Mouse (Mus musculus): ENCODE measurements around the gene Rad51b.

Rad51b gene

GRCm38 (mm10) chr12:79613846-79614582 lies 316.9 kb downstream of the Rad51b start:
- DNase-seq (ENCODE audit: low read depth, low spot score), result no peak

DNA sequence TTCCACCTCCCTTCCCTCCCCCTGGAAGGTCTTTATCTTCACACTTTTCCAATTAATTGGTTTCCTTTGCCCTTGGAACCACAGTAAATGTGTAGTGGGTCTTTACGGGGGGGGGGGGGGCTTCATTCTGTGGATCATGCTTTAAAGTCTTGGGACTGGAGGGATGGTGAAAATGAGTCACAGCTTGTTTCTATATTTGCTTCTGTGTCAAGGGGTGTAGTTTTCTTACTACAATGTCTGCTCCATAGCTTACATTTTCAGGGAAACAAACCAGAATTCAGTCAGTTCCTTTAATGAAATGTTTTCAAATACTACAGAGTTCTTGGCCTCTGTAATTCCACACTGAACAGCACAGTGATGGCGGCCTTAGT lies 317.5 kb downstream of the Rad51b start:
- no peak for DNase-seq (ENCODE audit: low read depth, low spot score)

- DNase-seq (ENCODE audit: low read depth, low spot score), result no peak
These were observed 318.7 kb downstream of the Rad51b start for GRCm38 (mm10) chr12:79615717-79616316.

- DNase-seq (ENCODE audit: low read depth, low spot score), result no peak
These were observed 321.9 kb downstream of the Rad51b start for GRCm38 (mm10) chr12:79619009-79619408.

DNA sequence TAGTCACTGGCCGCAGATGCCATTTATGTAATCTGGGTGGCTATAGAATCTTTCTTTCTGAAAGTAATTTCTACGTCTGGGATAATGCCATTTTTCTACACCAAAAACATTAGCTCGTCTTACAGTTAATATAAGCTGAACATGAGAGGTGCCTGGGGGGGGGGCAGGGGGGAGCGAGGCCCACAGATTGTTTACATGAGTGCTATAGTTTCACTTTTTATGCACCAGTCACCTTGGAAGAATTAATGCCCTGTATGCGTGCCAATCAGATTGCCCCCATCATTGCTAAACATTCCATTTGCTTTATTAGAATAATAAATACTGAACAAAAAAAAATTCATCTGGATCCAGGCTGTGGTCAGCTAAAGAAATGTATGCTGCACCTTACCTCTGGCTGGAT lies 323.6 kb downstream of the Rad51b start:
- no peak for DNase-seq (ENCODE audit: low read depth, low spot score)

GRCm38 (mm10) chr12:79623308-79623707 lies 326.2 kb downstream of the Rad51b start:
- no peak for DNase-seq (ENCODE audit: low read depth, low spot score)

DNA sequence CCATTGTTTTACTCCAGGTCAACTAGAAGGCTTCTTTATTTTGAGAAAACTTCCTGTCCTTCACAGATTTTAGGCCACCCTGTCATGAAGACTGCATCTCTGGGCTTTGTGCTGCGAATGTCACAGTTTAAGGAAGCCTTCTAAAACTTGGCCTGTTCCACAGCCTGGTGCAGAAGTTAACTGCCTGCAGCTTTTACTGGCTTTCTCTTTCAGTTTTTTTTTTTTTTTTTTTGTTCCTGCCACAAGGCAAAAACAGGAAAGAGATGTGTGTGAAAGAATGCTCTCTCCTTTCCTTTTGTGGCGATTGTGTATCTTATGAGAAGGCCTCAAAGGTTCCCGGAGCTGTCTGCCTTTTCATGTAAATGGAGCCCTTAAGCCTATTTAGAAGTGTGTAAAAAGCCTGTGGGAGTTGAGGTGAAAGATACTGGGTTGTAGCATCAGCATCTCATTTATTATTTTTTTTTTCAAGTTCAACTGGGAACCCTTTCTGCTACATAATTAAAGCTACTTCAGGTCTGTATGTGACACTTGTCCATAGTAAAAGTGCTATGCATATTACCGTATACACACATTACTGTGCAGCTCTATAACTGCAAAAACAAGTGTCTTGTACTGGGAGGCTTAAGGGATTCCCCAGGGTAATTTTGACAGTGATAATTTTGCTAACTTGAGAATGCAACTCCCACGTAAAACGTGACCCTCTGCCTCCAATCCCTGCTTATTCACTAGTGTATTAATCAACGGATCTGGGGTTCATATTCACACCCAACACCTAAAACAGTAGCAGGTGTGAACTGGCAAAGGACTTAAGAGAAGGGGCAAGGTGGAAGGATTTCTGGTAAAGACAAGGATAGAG lies 328.8 kb downstream of the Rad51b start:
- DNase-seq (ENCODE audit: low read depth, low spot score), result no peak

DNA sequence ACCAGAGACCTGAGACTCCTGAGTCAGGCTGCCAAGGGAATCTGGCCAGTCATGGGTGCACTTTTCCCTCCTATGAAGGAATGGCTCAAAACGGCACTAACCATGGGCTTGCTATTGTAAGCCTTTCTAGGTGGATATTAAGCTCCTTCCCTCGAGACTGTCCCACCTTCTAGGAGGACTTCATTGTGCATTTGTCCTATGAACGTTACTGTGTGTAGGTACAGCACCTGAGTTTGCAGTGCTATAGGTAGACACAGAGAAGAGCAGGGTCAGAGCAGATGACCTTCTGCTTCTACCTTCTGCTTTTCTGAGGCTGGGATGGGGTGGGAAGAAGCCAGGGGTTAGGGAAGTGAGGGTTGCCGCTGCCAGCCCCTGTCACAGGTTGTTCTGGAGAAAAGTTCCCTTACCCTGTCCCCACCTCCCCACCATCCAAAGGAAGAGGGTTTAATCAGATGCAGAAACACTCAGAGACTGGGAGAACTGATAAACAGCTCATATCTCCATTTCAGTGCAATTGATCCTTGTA lies 329.5 kb downstream of the Rad51b start:
- no peak for DNase-seq (ENCODE audit: low read depth, low spot score)

DNA sequence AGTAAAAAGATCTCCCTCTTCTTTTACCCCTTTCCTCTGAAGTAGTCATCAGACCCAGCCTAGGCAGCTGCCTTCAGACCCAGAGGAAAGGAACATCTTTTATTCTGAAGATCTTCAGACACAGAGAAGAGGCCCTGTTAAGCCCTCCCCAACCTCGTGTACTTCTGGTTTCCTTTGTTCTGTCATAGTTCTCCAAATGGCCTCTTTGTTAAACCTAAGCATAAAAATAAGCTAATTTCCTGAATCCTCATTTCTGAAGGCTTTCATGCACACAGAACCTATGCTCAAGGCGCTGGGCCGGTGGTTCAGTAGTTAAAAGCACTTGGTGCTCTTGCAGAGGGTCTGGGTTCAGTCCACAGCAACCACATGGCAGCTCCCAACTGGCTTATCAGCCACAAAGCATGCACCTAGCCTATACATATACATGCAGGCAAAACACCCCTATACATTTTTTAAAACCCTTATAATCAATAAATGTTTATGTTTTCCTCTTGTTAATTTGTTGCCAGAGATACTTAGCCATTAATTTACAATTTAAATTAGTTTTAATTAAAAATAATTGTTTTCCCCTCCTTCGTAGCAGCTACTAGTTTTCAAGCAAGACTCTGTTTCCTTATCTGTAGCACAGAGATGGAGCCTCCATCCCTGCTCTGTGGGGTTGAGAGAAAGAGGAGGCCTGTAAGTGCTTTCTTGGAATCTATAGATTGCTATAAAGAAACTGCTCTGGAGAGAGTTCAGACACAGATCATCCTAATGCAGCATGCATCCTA lies 330.5 kb downstream of the Rad51b start:
- no peak for DNase-seq (ENCODE audit: low read depth, low spot score)

DNA sequence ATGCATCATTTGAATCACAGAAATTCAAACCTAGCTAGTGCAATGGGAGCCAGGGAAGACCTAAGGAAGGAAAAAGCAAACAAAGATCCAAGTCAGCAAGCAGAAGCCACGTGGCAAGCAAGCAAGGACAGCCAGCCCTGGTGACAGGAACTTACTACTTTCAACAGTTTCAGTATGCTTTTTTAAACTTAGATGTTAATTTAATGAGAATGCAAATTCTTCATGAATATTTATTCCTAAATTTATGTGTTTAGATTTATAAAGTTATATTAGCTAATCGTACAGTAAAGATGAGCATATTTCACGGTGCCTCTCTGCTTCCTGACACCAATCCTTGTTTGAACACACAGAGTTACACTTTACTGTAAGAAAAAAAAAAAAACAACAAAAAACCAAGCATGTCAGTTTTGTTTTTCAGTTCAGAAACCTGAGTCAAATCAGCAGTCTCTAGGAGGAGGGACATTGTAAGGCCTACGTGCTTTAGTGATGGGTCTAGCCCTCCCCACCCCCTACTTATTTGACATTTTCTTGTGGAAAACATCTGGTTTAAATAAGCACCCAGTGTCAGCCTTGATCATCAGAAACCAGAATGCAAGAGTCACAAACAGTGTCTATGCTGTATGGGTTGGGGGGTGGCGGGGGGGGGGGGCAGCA lies 331.2 kb downstream of the Rad51b start:
- DNase-seq (ENCODE audit: low read depth, low spot score), result no peak

- no peak for DNase-seq (ENCODE audit: low read depth, low spot score)
These were observed 333.1 kb downstream of the Rad51b start for GRCm38 (mm10) chr12:79629945-79630850.

- DNase-seq (ENCODE audit: low read depth, low spot score), result no peak
These were observed 336.5 kb downstream of the Rad51b start for GRCm38 (mm10) chr12:79633458-79634106.

DNA sequence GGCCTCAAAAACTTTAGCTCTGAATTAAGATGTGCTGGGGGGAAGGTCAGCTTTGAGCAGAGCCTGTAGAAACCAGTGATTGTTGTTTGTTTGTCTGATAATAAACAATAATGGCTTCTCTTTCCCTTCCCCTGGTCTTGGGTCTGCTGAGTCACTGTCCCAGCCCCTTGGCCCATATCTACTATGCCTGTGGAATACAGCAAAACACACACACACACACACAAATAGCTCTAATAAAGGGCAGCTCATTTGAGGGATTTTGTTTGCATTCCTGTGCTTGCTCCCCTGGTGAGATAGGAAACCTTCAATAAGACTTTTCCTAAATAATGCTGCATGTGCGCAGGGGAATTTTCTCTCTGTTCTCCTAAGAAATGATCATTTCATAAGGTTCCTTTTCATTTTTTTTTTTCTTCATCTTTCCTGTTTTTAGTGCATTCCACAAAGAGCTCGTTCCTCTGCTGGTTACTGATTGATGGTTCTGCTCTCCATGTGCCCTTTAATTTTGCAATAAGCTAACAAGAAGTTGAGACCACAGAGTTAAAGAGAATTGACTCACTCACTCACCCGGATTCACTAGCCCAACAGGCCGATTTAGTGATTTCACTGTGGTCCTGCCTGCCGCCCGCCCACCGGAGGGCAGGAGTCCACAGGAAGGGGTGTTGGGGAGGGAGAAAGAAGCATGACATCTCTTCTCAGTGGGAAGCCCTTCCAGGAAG lies 344.6 kb downstream of the Rad51b start:
- no peak for DNase-seq (ENCODE audit: low read depth, low spot score)

DNA sequence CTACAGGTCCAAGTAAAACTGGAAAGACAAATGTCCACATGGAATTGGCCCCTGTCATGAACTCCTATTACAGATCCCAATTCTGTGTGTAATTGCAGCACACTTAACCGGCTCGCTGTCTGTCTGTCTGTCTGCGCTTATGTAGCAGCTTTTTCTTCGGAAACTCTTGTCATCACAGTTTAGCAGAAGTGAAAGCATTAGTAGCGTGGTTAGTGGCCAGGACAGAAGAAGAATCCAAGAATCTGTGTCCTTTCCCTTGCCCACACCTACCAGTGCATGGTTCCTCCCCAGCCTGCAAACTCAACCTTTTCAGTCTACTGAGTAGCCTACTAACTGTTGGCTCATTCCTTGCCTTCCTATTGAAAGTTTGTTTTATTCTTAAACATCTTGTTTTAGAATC lies 345.6 kb downstream of the Rad51b start:
- DNase-seq (ENCODE audit: low read depth, low spot score), result no peak

- no peak for DNase-seq (ENCODE audit: low read depth, low spot score)
These were observed 348.6 kb downstream of the Rad51b start for GRCm38 (mm10) chr12:79645656-79646055.

- no peak for DNase-seq (ENCODE audit: low read depth, low spot score)
These were observed 349.6 kb downstream of the Rad51b start for GRCm38 (mm10) chr12:79646646-79647164.

- no peak for DNase-seq (ENCODE audit: low read depth, low spot score)
These were observed 350.3 kb downstream of the Rad51b start for GRCm38 (mm10) chr12:79647382-79647781.

DNA sequence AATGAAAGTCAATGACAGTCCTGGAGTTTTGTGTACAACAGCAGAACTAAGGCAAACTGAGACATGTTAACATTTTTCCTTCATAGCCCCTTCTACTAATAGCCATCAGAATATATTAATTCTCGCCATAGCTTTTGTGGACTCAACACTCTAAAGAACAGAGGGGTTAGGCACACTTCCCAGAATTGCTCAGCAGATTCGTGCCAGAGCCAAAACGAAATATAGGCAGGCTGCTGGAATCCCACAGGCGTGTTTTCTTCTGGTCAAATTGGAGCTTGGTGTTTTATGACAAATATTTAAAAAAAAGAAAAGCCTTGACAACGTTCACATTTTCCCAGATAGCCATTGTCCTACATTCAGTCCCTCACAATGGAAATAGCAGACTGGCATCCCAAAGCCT lies 350.9 kb downstream of the Rad51b start:
- DNase-seq (ENCODE audit: low read depth, low spot score), result no peak
